Mouse (Mus musculus) stomach, embryonic 14.5 days (tissue): ENCODE measurements at regions not wholly inside any gene's neighbourhood (a gene's known extent, or its start where the extent isn't known, plus 50 kb on each side); places are given as distances from the start of the nearest gene placed in this dataset.

Experiments
- ATAC-seq: fragments of 200-750 bp; cut with Nextera tagmentation; 2 replicates; pipeline ENCODE4 v1.8.0; 2017; ENCODE audit warnings: low read depth, moderate TSS enrichment; ENCODE audit not compliant: insufficient number of reproducible peaks, insufficient read depth, low FRiP score
- H3K27ac ChIP-seq: fragments of 300-500 bp; sonication (generic); 2 replicates; pipeline ENCODE4 v1.5.1; 2014; ENCODE audit warnings: mild to moderate bottlenecking, low read length, moderate library complexity, mixed read lengths
- H3K27me3 ChIP-seq: fragments of 300-500 bp; sonication (generic); 2 replicates; pipeline ENCODE4 v1.6.1; 2014; ENCODE audit warnings: low read length, control low read depth, mixed read lengths; ENCODE audit not compliant: control insufficient read depth, insufficient read depth
- H3K36me3 ChIP-seq: fragments of 300-500 bp; sonication (generic); 2 replicates; pipeline ENCODE4 v1.6.1; 2014; ENCODE audit warnings: mild to moderate bottlenecking, control low read depth, low read length, moderate library complexity, mixed read lengths; ENCODE audit not compliant: control insufficient read depth, insufficient read depth
- H3K4me1 ChIP-seq: fragments of 300-500 bp; sonication (generic); 2 replicates; pipeline ENCODE4 v1.6.1; 2014; ENCODE audit warnings: low read length, control low read depth, mixed read lengths; ENCODE audit not compliant: control insufficient read depth, insufficient read depth
- H3K4me2 ChIP-seq: fragments of 300-500 bp; sonication (generic); replicated peaks from 2 replicates; pipeline ENCODE4 v1.6.1; 2014; ENCODE audit warnings: low read depth, low read length, control low read depth
- H3K4me3 ChIP-seq: fragments of 300-500 bp; sonication (generic); 2 replicates; pipeline ENCODE4 v1.5.1; 2014; ENCODE audit warnings: low read depth, low read length, control low read depth
- H3K9ac ChIP-seq: fragments of 300-500 bp; sonication (generic); replicated peaks from 2 replicates; pipeline ENCODE4 v1.6.1; 2014; ENCODE audit warnings: low read depth, mild to moderate bottlenecking, control low read depth, low read length, moderate library complexity, mixed read lengths
- H3K9me3 ChIP-seq: fragments of 300-500 bp; sonication (generic); 2 replicates; pipeline ENCODE4 v1.6.1; 2016; ENCODE audit warnings: low read depth, low read length, control low read depth; ENCODE audit not compliant: control insufficient read depth
- WGBS: fragments of 180-500 bp; shearing (Covaris S2); extraction: QIAGEN DNeasy Blood & Tissue Kit; methylation state at CpG from one replicate; pipeline ENCODE4 v1.1.7; 2014; 5-methylcytosine and 5-hydroxymethylcytosine counted together

DNA sequence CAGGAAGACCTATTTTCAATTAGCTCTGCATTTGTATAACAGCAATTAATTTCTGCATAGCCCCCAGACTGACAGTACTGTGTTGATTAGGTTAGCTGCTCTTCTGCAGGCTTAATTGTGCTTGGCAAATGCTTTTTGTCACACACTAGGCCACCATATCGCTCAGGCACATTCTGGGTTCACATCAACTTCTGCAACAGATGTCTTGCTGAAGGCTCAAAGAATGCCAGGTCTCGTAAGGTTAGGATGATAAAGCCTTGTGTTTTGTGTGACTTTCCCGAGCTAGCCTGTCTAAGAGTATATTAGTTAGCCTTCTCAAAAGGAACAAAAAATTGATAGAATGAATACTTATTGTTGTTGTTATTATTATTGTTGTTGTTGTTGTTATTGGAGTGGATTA is 348.1 kb upstream of the Hs6st1 start:
- H3K4me2 ChIP-seq, result no peak overlapping the region
- no peaks in the 10 kb centered on the region for H3K27me3 ChIP-seq
- no peak overlapping the region for H3K4me3 ChIP-seq
- H3K27ac ChIP-seq, result no peak overlapping the region
- H3K36me3 ChIP-seq, result no peaks in the 10 kb centered on the region
- H3K9me3 ChIP-seq, result no peaks in the 10 kb centered on the region
- H3K4me1 ChIP-seq, result no peaks in the 10 kb centered on the region
- H3K9ac ChIP-seq, result no peak overlapping the region
- WGBS, result 85% methylated on average over 3 of the region's 3 CpGs
- no peak for ATAC-seq

DNA sequence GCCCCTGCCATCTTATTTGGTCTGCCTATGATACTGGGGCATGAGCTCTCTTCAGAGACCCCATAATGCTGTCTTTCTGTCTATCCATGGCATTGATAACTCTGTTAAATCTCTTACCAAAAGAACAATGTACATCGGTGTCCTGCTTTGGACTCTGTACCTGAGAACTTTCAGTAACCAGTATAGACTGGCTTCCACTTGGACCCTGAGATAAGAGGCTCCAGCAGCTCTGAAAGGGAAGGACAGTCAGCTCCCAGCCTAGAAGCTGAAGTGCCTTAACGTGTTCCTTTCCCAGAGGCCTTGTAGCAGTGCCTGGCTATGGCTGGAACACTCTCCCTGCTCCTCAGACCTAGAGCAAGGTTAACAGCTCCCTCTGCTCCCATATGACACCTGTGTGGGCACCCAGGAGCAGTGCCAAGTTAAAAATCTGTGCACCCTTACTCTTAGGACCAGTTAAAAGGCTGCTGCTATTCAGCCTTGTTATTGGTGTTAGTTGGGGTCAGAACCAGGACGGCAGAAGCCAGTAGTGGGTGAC is 343.8 kb upstream of the Hs6st1 start:
- no peak overlapping the region for H3K4me2 ChIP-seq
- ATAC-seq, result no peak
- no peaks in the 10 kb centered on the region for H3K4me1 ChIP-seq
- no peaks in the 10 kb centered on the region for H3K27me3 ChIP-seq
- 52% methylated on average over 3 of the region's 3 CpGs for WGBS
- H3K4me3 ChIP-seq, result no peak overlapping the region
- no peak overlapping the region for H3K9ac ChIP-seq
- no peaks in the 10 kb centered on the region for H3K9me3 ChIP-seq
- no peaks in the 10 kb centered on the region for H3K36me3 ChIP-seq
- no peak overlapping the region for H3K27ac ChIP-seq

DNA sequence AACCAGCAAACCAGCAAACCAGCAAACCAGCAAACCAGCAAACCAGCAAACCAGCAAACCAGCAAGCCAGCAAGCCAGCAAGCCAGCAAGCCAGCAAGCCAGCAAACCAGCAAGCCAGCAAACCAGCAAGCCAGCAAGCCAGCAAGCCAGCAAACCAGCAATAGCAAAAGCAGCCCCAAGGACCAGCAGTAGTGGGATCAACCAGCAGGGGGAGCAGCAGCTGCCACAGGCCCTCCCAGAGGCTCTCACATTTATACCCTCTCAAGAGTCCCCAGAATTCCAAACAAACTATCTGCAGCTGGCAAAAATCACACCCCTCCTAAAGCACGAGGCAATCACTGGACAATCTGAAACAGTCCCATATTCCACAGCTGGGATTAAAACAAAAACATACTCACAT is 341.6 kb upstream of the Hs6st1 start:
- no peak overlapping the region for H3K4me3 ChIP-seq

DNA sequence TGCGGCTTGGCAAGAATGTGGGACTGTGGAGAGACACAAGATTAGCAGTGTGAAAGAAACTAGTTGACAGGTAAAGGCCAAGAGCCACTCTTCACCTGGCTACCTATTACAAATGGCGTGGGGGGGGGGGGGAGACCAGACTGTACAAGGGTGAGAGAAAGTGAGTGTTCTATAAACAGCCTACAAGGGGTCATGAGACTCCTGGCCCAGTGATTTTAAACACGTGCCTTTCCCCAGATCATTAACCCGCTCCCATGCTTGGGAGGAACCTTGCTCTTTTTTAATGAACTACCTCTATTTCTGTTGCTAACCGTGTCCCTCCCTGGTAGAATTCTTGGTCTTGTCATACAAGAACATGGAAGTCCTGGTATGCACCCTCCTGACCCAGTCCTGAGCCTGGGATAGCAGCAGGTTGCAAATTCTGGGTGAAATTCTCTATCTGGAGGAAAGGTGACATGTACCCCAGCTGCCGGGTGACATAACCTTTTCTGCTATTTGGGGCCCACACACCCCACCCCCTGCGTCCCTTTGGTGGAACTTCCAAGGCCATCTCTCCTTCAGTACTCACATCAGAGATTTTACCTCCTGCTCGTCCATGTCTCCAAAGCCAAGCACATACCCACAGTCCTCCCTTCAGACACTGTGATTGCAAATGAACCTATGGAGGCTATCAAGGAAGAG is 340.8 kb upstream of the Hs6st1 start:
- Histone ChIP-seq H3K9ac (no peak overlapping the region), H3K4me1 (no peaks in the 10 kb centered on the region), H3K4me2 (no peak overlapping the region), H3K36me3 (no peaks in the 10 kb centered on the region), H3K9me3 (no peaks in the 10 kb centered on the region), H3K27ac (no peak overlapping the region), H3K27me3 (no peaks in the 10 kb centered on the region), H3K4me3 (no peak overlapping the region)
- ATAC-seq, result no peak
- 80% methylated on average over 8 of the region's 8 CpGs for WGBS

More for the DNA sequence above, 341.6 kb upstream of the Hs6st1 start:
- Histone ChIP-seq H3K9ac (no peak overlapping the region), H3K4me1 (no peaks in the 10 kb centered on the region), H3K27me3 (no peaks in the 10 kb centered on the region), H3K27ac (no peak overlapping the region), H3K36me3 (no peaks in the 10 kb centered on the region), H3K4me2 (no peak overlapping the region), H3K9me3 (no peaks in the 10 kb centered on the region)
- 10% methylated on average over 1 of the region's 1 CpGs for WGBS
- ATAC-seq, result no peak

DNA sequence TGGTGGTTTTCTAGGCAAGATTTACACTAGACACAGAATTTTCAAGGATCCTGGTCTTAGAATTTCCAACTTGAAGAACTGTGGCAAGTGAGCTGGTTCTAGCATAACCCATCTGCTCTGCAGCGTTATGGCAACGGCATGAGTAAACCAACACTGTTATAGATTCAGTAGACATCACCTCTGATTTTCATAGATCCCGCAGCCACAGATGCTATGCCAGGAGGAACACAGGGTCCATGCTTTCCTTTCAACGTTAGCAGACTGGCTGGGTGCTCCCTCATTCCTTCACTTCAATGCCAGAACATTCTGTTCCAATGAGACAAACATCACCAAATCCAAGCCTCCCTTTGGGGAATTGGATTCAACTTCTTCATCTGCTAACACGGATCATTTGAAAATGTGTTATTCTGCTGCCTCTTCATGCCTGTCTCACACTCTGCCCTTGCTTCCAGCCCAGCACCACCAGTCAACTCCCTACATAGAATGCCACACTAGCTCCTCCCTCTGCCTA is 338.4 kb upstream of the Hs6st1 start:
- Histone ChIP-seq H3K4me1 (no peaks in the 10 kb centered on the region), H3K4me3 (no peak overlapping the region), H3K4me2 (no peak overlapping the region), H3K36me3 (no peaks in the 10 kb centered on the region), H3K9me3 (no peaks in the 10 kb centered on the region), H3K27ac (no peak overlapping the region), H3K9ac (no peak overlapping the region), H3K27me3 (no peaks in the 10 kb centered on the region)
- ATAC-seq, result no peak
- 81% methylated on average over 5 of the region's 5 CpGs for WGBS

DNA sequence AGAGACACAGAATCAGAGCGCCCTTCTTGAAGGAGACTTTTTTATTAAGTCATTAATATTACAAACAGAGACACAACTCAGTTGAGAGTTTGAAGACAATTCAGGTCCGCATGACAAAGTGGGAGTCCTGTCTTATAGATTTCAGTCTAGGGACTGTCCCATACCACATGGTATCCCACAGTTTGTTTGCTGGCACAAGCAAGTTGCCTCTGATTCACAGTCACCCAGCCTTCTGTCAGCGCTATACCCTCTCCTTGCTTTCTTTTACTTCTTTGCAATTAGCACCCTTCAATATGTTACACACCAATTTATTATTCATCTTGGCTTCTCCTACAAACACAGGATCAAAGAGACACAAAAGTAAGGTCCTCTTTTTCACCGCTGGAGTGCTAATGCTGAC is 337.9 kb upstream of the Hs6st1 start:
- no peak overlapping the region for H3K4me3 ChIP-seq
- H3K4me2 ChIP-seq, result no peak overlapping the region
- no peak for ATAC-seq
- no peaks in the 10 kb centered on the region for H3K4me1 ChIP-seq
- no peak overlapping the region for H3K9ac ChIP-seq
- no peaks in the 10 kb centered on the region for H3K36me3 ChIP-seq
- no peak overlapping the region for H3K27ac ChIP-seq
- no peaks in the 10 kb centered on the region for H3K27me3 ChIP-seq
- 73% methylated on average over 4 of the region's 4 CpGs for WGBS
- H3K9me3 ChIP-seq, result no peaks in the 10 kb centered on the region

DNA sequence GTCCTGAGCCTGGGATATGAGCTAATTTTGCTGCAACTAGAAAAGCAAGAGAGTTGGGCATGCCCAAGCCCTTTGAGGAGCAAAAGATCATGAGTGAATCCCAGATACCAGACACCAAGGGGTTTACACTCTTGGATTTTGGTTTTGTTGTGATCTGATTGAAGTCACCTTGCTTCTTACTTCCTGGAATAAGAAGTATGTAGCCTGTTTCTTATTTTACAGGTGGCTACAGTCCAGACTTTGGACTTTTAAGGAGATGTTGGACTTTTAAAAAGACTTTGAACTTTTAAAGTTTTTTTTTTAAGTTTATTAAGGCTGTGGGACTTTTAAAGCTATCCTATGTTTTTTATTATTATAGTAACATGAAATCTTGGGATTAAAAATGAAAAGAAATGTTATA is 332.0 kb upstream of the Hs6st1 start:
- Histone ChIP-seq H3K9ac (no peak overlapping the region), H3K36me3 (no peaks in the 10 kb centered on the region), H3K4me3 (no peak overlapping the region), H3K27me3 (no peaks in the 10 kb centered on the region), H3K4me2 (no peak overlapping the region), H3K27ac (no peak overlapping the region), H3K9me3 (no peaks in the 10 kb centered on the region), H3K4me1 (no peaks in the 10 kb centered on the region)
- no peak for ATAC-seq

DNA sequence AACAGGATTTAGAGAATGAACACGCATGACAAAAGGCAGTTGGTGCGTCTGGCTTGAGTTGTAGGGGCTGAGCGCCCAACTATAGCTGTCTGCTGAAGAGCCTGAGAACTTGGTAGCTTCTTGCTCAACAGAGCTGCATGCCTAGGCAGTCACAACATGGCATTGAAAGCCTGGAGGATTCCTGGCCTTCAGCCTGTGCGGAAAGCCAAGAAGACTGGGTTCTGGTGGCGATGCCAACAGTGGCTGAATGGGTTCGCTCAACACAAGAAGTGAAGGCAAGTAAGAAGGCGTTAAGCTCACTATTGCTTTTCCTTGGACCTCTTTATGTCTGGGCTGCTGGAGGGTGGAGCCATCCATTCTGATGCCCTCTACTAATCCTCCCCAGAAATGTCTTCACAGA is 318.6 kb upstream of the Hs6st1 start:
- ATAC-seq, result no peak
- WGBS, result 98% methylated on average over 7 of the region's 7 CpGs

DNA sequence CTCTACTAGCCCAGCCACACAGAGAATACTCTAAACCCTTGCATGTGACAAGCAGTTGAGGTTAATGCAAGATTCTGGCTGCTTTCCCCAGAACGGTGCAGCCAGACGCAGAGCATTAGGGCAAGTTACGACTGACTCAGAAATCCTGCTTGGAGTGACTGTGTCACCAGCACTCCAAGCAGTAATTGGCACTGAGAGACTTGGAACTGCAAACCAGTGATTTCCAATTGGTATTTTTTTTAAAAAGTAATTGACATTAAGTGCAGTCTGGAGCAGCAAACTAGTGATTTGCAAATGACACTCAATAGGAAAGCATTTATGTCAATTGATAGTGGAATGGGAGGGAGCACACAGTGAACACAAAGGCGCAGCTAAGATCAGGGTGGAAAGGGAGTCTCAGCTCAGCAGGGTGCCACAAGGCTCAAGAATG is 318.1 kb upstream of the Hs6st1 start:
- Histone ChIP-seq H3K9me3 (no peaks in the 10 kb centered on the region), H3K4me2 (no peak overlapping the region), H3K4me1 (no peaks in the 10 kb centered on the region), H3K27me3 (no peaks in the 10 kb centered on the region), H3K36me3 (no peaks in the 10 kb centered on the region), H3K4me3 (no peak overlapping the region), H3K9ac (no peak overlapping the region), H3K27ac (no peak overlapping the region)
- WGBS, result 55% methylated on average over 4 of the region's 4 CpGs
- ATAC-seq, result no peak

More for the DNA sequence above, 318.6 kb upstream of the Hs6st1 start:
- H3K36me3 ChIP-seq, result no peaks in the 10 kb centered on the region
- no peak overlapping the region for H3K4me2 ChIP-seq
- no peak overlapping the region for H3K27ac ChIP-seq
- no peaks in the 10 kb centered on the region for H3K9me3 ChIP-seq
- no peaks in the 10 kb centered on the region for H3K27me3 ChIP-seq
- H3K9ac ChIP-seq, result no peak overlapping the region
- H3K4me3 ChIP-seq, result no peak overlapping the region
- no peaks in the 10 kb centered on the region for H3K4me1 ChIP-seq
